Mouse (Mus musculus) intestine, postnatal 0 days (tissue): ENCODE measurements around the gene Chrng. TPM values are rescaled to one million over a fixed set of nuclear protein-coding genes. Genes with fewer than 3 reads are reported as not detected.

Experiments
- ATAC-seq: fragments of 200-750 bp; cut with Nextera tagmentation; 2 replicates; pipeline ENCODE4 v1.8.0; 2017; ENCODE audit warnings: mild to moderate bottlenecking, moderate TSS enrichment, moderate library complexity
- H3K27ac ChIP-seq: fragments of 300-500 bp; sonication (generic); 2 replicates; pipeline ENCODE4 v1.5.1; 2014; ENCODE audit warnings: mild to moderate bottlenecking, low read depth, low read length, moderate library complexity
- H3K27me3 ChIP-seq: fragments of 300-500 bp; sonication (generic); replicated peaks from 2 replicates; pipeline ENCODE4 v1.6.1; 2014; ENCODE audit warnings: low read length, mixed read lengths; ENCODE audit not compliant: control insufficient read depth, insufficient read depth
- H3K36me3 ChIP-seq: fragments of 300-500 bp; sonication (generic); 2 replicates; pipeline ENCODE4 v1.6.1; 2014; ENCODE audit warnings: mild to moderate bottlenecking, moderate library complexity; ENCODE audit not compliant: control insufficient read depth, insufficient read depth
- H3K4me1 ChIP-seq: fragments of 300-500 bp; sonication (generic); replicated peaks from 2 replicates; pipeline ENCODE4 v1.6.1; 2014; ENCODE audit warnings: antibody characterized with exemption, low read length, mixed read lengths; ENCODE audit not compliant: control insufficient read depth, insufficient read depth
- H3K4me2 ChIP-seq: fragments of 300-500 bp; sonication (generic); replicated peaks from 2 replicates; pipeline ENCODE4 v1.6.1; 2014; ENCODE audit warnings: low read depth, mild to moderate bottlenecking, moderate library complexity
- H3K4me3 ChIP-seq: fragments of 300-500 bp; sonication (generic); 2 replicates; pipeline ENCODE4 v1.5.1; 2014; ENCODE audit warnings: low read depth, low read length
- H3K9ac ChIP-seq: fragments of 300-500 bp; sonication (generic); 2 replicates; pipeline ENCODE4 v1.6.1; 2014; ENCODE audit warnings: mild to moderate bottlenecking, low read depth, low read length
- H3K9me3 ChIP-seq: fragments of 300-500 bp; sonication (generic); 2 replicates; pipeline ENCODE4 v1.6.1; 2016; ENCODE audit warnings: mixed run types; ENCODE audit not compliant: control insufficient read depth
- CTCF ChIP-seq: sonication (generic); IDR thresholded peaks from 2 replicates; pipeline ENCODE4 v1.5.1; 2016; ENCODE audit warnings: low read depth, mild to moderate bottlenecking, control low read depth, antibody characterized with exemption, moderate library complexity
- WGBS: fragments of 180-500 bp; shearing (Covaris S2); extraction: QIAGEN DNeasy Blood & Tissue Kit; methylation state at CpG from one replicate; pipeline ENCODE4 v1.1.7; 2014; 5-methylcytosine and 5-hydroxymethylcytosine counted together
- polyA plus RNA-seq: library from polyadenylated mRNA; unstranded; fragments of >200 nt; fragmentation: Nextera tagmentation; extraction: Ambion mirVana; gene quantifications from 2 replicates; pipeline ENCODE4 v1.2.1, GENCODE M21; 2015

Chrng gene
- polyA plus RNA-seq, 1 experiment from 2014 or later = not detected

- no peak for TF ChIP-seq CTCF
- Histone ChIP-seq H3K4me1 (no peaks in the 10 kb centered on the region; the same call in 1 of the 2 replicates), H3K36me3 (no peaks in the 10 kb centered on the region), H3K27me3 (peaks cover 25% of the 10 kb centered on the region), H3K4me3 (no peak within 1 kb of the TSS), H3K9ac (no peak within 1 kb of the TSS), H3K4me2 (no peak within 1 kb of the TSS), H3K27ac (no peak within 1 kb of the TSS), H3K9me3 (no peaks in the 10 kb centered on the region)
- ATAC-seq = no peak
- WGBS = 35% methylated on average over 4 of the region's 4 CpGs
Measured at GRCm38 (mm10) chr1:87190429-87190828, 14.0 kb upstream of the Chrng start, which contains the start of gene Chrnd. Chrnd (plus strand) TSS chr1:87190607.

- WGBS = 76% methylated on average over 9 of the region's 9 CpGs
- H3K27me3 ChIP-seq = no peaks in the 10 kb centered on the region
- no peaks in the 10 kb centered on the region for H3K4me1 ChIP-seq
- no peak for TF ChIP-seq CTCF
- no peak overlapping the region for H3K9ac ChIP-seq
- no peak overlapping the region for H3K27ac ChIP-seq
- ATAC-seq = no peak
- no peak overlapping the region for H3K4me3 ChIP-seq
- H3K9me3 ChIP-seq = no peaks in the 10 kb centered on the region
- H3K4me2 ChIP-seq = no peak overlapping the region
- H3K36me3 ChIP-seq = no peaks in the 10 kb centered on the region
Measured at GRCm38 (mm10) chr1:87197296-87197695, 7.2 kb upstream of the Chrng start.

DNA sequence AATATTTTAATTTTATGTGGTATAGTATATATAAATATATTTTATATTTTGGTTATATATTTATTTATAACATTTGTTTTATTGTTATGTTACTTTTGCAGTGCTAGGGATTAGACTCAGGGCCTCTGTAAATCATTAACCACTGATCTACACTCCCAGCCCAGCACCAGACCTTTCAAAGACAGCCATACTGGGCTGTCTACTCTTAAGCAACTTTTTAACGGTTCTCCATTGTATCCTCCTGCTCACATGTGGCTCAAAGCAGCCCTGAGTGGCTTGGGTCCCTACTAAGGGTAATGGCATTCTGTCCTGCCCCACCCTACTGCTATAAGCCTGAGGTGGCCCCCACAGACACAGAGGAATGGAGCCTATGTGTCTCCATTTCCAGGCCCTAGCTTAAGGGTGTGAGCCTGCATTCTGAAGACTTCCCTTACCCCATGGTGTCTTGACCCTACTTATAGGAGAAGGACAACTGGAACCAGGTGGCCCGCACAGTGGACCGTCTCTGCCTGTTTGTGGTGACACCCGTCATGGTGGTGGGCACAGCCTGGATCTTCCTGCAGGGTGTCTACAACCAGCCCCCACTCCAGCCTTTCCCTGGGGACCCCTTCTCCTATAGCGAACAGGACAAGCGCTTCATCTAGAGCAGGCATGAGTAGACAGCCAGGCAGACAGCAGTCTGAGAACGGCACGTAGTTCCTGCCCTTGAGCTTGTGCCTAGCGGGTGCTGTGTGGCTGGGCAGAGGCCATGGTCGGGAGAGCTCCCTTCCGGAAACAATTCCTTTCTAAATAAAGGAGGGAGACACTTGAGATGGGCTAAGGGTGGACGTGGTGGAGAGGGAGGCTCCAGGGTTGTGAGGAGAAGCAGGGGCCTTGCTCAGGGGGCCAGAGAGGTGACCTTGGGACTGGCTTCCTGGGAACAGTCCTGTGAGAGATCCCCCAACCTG lies 6.1 kb upstream of the Chrng start:
- peak; percentile 56 for ATAC-seq

GRCm38 (mm10) chr1:87200811-87201210 lies 3.6 kb upstream of the Chrng start:
- 48% methylated on average over 2 of the region's 2 CpGs for WGBS
- H3K4me3 ChIP-seq = no peak overlapping the region
- ATAC-seq = no peak
- H3K4me1 ChIP-seq = no peaks in the 10 kb centered on the region
- H3K36me3 ChIP-seq = no peaks in the 10 kb centered on the region
- no peak overlapping the region for H3K9ac ChIP-seq
- no peaks in the 10 kb centered on the region for H3K9me3 ChIP-seq
- no peaks in the 10 kb centered on the region for H3K27me3 ChIP-seq
- no peak overlapping the region for H3K4me2 ChIP-seq
- no peak for TF ChIP-seq CTCF
- no peak overlapping the region for H3K27ac ChIP-seq

More for the DNA sequence above, 6.1 kb upstream of the Chrng start:
- H3K4me2 ChIP-seq = no peak overlapping the region
- no peak for TF ChIP-seq CTCF
- no peaks in the 10 kb centered on the region for H3K36me3 ChIP-seq
- H3K4me3 ChIP-seq = no peak overlapping the region
- WGBS = 64% methylated on average over 12 of the region's 12 CpGs
- no peak overlapping the region for H3K9ac ChIP-seq
- H3K9me3 ChIP-seq = no peaks in the 10 kb centered on the region
- H3K27ac ChIP-seq = no peak overlapping the region
- no peaks in the 10 kb centered on the region for H3K4me1 ChIP-seq
- no peaks in the 10 kb centered on the region for H3K27me3 ChIP-seq

DNA sequence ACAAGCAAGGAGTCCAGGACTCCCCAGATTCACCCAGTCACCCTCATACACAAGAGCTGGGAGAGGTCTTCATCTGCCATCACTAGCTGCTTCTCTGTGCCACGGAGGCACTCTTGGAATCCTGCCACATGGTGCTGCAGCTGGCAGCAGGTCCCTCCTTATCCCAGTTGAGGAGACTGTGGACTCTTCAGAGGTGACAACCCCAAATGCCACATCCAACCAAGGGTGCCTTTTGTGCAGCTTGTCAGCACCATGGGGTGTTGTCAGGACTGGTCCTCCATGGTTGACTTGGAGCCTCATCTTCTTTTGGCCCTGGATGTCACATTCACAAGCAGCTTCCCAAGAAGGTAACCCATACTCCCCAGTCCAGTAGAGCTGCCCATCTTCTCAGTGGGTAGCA lies 2.6 kb upstream of the Chrng start:
- Histone ChIP-seq H3K36me3 (no peaks in the 10 kb centered on the region), H3K4me2 (no peak overlapping the region), H3K4me3 (no peak overlapping the region), H3K27me3 (peaks cover 10% of the 10 kb centered on the region), H3K9me3 (no peaks in the 10 kb centered on the region), H3K27ac (no peak overlapping the region), H3K4me1 (no peaks in the 10 kb centered on the region), H3K9ac (no peak overlapping the region)
- TF ChIP-seq CTCF = no peak
- 41% methylated on average over 1 of the region's 1 CpGs for WGBS
- ATAC-seq = no peak

GRCm38 (mm10) chr1:87203779-87204178 lies 678 bp upstream of the Chrng start:
- TF ChIP-seq CTCF = no peak
- ATAC-seq = no peak
- H3K4me1 ChIP-seq = no peaks in the 10 kb centered on the region

More at GRCm38 (mm10) chr1:87203779-87204178, 678 bp upstream of the Chrng start:
- H3K36me3 ChIP-seq = no peaks in the 10 kb centered on the region
- peaks cover 15% of the 10 kb centered on the region for H3K27me3 ChIP-seq
- no peaks in the 10 kb centered on the region for H3K9me3 ChIP-seq
- 74% methylated on average over 5 of the region's 5 CpGs for WGBS
- H3K27ac ChIP-seq = no peak overlapping the region
- H3K9ac ChIP-seq = no peak overlapping the region
- no peak overlapping the region for H3K4me3 ChIP-seq
- no peak overlapping the region for H3K4me2 ChIP-seq
